Mouse (Mus musculus) brain, embryonic 14.5 days (tissue): ENCODE measurements around the gene Itpr1.

Experiments used
- CTCF ChIP-seq: fragments of 200-500 bp; IDR thresholded peaks from 2 replicates; pipeline ENCODE4 v1.5.1; 2012; ENCODE audit warnings: inconsistent platforms, mild to moderate bottlenecking, moderate library complexity, borderline replicate concordance; ENCODE audit not compliant: insufficient read depth, insufficient read length; ENCODE audit errors: extremely low read depth
- POLR2A ChIP-seq: fragments of 200-500 bp; IDR thresholded peaks from 2 replicates; pipeline ENCODE4 v1.6.1; 2012; ENCODE audit warnings: mild to moderate bottlenecking, inconsistent platforms, borderline replicate concordance; ENCODE audit not compliant: poor library complexity, insufficient read depth, insufficient read length, severe bottlenecking; ENCODE audit errors: extremely low read depth

DNA sequence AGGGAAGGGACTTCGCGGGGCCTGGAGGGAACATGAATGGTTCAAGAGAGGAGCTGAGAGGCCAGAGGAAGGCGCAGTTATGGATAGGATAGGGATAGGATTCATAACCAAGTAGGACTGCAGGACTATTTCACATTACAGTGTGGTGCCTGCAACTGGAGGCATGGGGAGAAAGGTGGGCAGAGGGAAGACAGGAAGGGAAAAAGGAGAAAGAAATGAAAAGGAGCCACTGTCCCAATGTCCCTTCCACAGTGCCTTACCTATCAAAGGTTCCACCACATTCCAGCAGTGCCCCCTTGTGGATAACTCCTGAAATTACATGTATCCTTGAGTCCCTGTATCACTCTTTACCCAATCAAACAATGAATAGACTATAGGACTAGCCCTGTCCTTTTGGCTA is 195.2 kb downstream of the Itpr1 start:
- TF ChIP-seq POLR2A (no peak), CTCF (peak; percentile 78)
